Mouse (Mus musculus): Measurements from ENCODE around the gene Pdpr.

DNA sequence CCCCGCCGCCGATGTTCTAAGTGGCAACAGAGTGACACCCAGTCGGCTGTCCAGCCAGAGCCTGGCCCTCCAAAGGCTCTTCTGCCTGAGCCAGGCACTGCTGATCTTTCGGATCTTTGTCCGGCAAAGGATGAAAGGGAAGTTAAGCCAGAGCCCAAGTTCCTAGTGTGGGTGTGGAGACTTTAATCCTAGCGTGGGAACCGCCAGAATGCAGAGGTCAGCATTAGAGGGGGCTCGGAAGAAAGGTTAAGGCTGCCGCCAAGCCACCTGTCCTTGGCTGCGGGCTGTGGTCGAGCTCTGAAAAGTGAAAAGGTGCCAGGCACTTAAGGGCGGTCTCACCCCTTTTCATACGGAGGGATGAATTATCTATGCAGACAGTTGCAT lies 32.8 kb upstream of the Pdpr start:
- TF ChIP-seq CTCF (IDR thresholded peaks at IDR 0.05) (no peak), EP300 (IDR thresholded peaks at IDR 0.05) (no peak)
